Mouse (Mus musculus) gastrocnemius, postnatal 4 days (tissue): ENCODE data around the gene Hspb11. TPM values are rescaled to one million over a fixed set of nuclear protein-coding genes. Genes with fewer than 3 reads are reported as not detected.

Experiments
- DNase-seq, 2 experiments: peaks; one replicate each; pipeline ENCODE4 v3.0.0; 2021 to 2022; ENCODE audit warnings: low spot score in 2 of 2, mixed read lengths in 2 of 2
- total RNA-seq, 2 experiments: library from RNA; stranded (reverse); gene quantifications; 2 replicates each; pipeline ENCODE4 v1.2.3; 2021

The Hspb11 gene
- total RNA-seq, 2 experiments from 2014 or later, result 27.3 to 28.9 TPM

GRCm38 (mm10) chr4:107303531-107303930 lies 50.1 kb downstream of the Hspb11 start:
- DNase-seq, result no peak

- no peak for DNase-seq
Observed at GRCm38 (mm10) chr4:107306966-107307365, 53.6 kb downstream of the Hspb11 start, which contains the start of gene Dio1. TSS of gene Dio1 (minus strand) at chr4:107307169.

DNA sequence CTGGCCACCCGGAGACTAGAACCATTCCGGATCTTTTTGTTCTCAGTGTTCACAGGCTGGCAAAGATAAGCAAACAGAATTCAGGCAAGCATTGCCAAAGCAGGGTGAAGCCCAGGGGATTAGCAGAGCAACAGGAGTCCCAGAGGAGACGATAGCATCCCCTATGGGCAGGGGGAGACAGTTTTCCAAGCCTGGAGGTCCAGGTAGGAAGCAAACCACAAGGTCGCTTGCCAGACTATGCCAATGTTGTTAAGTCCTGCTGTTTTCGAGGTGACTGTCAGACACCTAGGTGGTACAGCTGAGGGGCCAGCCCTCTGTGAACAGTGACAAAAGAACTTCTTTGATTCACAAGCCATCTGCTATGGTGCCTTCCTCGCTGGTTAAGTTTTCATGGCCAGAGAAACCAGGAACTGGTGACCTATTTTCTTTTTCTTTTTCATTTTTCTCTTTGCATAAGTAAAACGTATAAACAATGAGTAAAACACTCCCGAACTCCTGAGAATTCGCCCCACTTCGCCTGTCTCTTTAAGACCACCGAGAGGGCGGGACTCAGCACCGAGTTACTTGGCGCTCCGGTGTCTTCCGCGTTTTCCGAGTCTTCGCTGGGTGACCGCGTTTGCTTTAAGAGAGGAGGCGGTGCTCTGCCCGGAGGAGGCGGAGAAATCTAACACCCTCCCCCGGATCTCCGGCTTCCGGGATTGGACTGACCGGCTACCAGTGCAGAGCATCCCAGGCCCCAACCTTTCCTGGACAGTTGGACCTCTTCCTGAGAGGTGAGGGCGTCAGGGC lies 60.5 kb downstream of the Hspb11 start, which contains the start of gene Yipf1:
Yipf1 (plus strand) TSS at position 674 of the 789 bp plus-strand sequence.
- peak; percentile 81 to 90 for DNase-seq

DNA sequence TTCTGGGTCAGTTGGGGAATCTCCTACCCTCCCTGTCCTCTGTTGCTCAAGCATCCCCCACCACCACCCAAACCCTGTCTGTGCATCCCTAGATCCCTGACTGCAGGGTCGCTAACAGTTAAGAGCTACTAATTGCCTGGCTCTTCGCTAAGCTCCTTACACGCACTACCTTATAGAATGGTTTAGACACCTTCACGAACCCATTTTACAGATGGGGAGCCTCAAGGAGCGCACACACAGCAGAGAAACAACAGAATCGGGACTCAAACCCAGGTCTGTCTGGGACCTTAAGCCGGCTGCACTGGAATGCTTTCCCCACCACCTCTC lies 61.0 kb downstream of the Hspb11 start:
- no peak for DNase-seq

GRCm38 (mm10) chr4:107318646-107319045 lies 65.3 kb downstream of the Hspb11 start:
- DNase-seq, result no peak

GRCm38 (mm10) chr4:107321041-107321440 lies 67.6 kb downstream of the Hspb11 start:
- DNase-seq, result no peak

GRCm38 (mm10) chr4:107323113-107323512 lies 69.7 kb downstream of the Hspb11 start:
- DNase-seq, result no peak

DNA sequence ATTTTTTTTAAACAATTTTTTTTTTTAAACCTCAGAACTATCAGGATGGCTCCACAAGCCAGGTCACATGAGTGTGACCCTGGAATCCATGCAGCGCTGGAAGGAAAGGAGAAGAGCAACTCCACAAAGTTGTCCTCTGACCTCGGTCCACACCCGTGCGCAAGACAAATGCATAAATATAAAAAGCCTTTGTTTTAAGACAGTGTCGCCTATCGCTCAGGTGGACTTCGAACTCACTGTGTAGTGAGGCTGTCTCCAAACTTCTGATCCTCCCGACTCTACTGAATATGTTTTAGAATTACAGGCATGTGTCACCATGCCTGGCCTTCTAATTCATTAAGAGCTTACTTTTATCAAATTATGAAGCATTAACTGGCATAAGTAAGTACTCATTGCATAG lies 75.1 kb downstream of the Hspb11 start:
- DNase-seq, result no peak

Other genes starting within 250 kb of the Hspb11 start
- gene Mrpl37, start 186.7 kb upstream of the Hspb11 start, total RNA-seq, result 10 to 100 TPM; 69.2 to 76.8 TPM
- gene Cyb5rl, start 186.6 kb upstream of the Hspb11 start, total RNA-seq, result 10 to 100 TPM; 16.2 to 21.5 TPM
- gene Cdcp2, start 156.7 kb upstream of the Hspb11 start, total RNA-seq, result not detected
- gene Tmem59, start 75.2 kb upstream of the Hspb11 start, total RNA-seq, result 100 to 1,000 TPM; 142 to 149 TPM
- 10 to 100 TPM; 17.8 to 21.4 TPM for gene Tceanc2, start 74.5 kb upstream of the Hspb11 start, total RNA-seq
- gene Ldlrad1, start 44.4 kb upstream of the Hspb11 start, total RNA-seq, result under 1 TPM in 1 of 2 experiments, not detected in 1; 0.34 TPM
- gene Lrrc42, start 61 bp upstream of the Hspb11 start, total RNA-seq, result 10 to 100 TPM; 25.2 to 26.5 TPM
- not detected for gene Dio1, start 53.6 kb downstream of the Hspb11 start, total RNA-seq
- 10 to 100 TPM; 20.2 to 24.8 TPM for gene Yipf1, start 60.8 kb downstream of the Hspb11 start, total RNA-seq
- gene Ndc1, start 114.2 kb downstream of the Hspb11 start, total RNA-seq, result 10 to 100 TPM; 11.5 TPM
- 1 to 10 TPM; 4.8 to 4.9 TPM for gene Glis1, start 181.0 kb downstream of the Hspb11 start, total RNA-seq